Mouse (Mus musculus) bone marrow, adult 2 months (tissue): ENCODE results near the gene Psma5. TPM values are rescaled to one million over a fixed set of nuclear protein-coding genes. Genes with fewer than 3 reads are reported as not detected.
"Not testable (repeated sequence)": the region's sequence is repeated elsewhere in the genome, so short reads cannot be mapped to it uniquely, and the experiment has no call there.

Experiments used
- H3K27ac ChIP-seq: fragments of 200-500 bp; 2 replicates; pipeline ENCODE4 v1.5.1; 2012; ENCODE audit warnings: low read depth, mild to moderate bottlenecking, control low read depth, inconsistent platforms, low read length; ENCODE audit not compliant: control insufficient read depth, poor library complexity, insufficient read depth
- H3K4me1 ChIP-seq: fragments of 200-500 bp; 2 replicates; pipeline ENCODE4 v1.6.1; 2011; ENCODE audit warnings: low read length; ENCODE audit not compliant: control insufficient read depth, insufficient read depth
- H3K4me3 ChIP-seq: fragments of 200-500 bp; replicated peaks from 2 replicates; pipeline ENCODE3; 2011; ENCODE audit warnings: mild to moderate bottlenecking, low read depth, low read length, control low read depth; ENCODE audit not compliant: control insufficient read depth
- CTCF ChIP-seq: fragments of 200-500 bp; IDR thresholded peaks from 2 replicates; pipeline ENCODE4 v1.5.1; 2011; ENCODE audit warnings: low read length, control low read depth; ENCODE audit not compliant: control insufficient read depth, insufficient read depth
- POLR2A ChIP-seq: fragments of 200-500 bp; IDR thresholded peaks from 2 replicates; pipeline ENCODE4 v1.6.1; 2011; ENCODE audit warnings: low read depth, mild to moderate bottlenecking, control low read depth, low read length, borderline replicate concordance; ENCODE audit not compliant: control insufficient read depth
- WGBS: fragments of 180-500 bp; shearing (Covaris S2); methylation state at CpG from one replicate; pipeline ENCODE4 v1.1.7; 2018; 5-methylcytosine and 5-hydroxymethylcytosine counted together
- polyA plus RNA-seq: library from polyadenylated mRNA; stranded (reverse); fragments of >200 nt; gene quantifications from 2 replicates; pipeline ENCODE4 v1.2.4, GENCODE M21; 2011; ENCODE audit warnings: low replicate concordance; ENCODE audit not compliant: missing spikeins, insufficient read depth, insufficient read length

Psma5 gene
- polyA plus RNA-seq, 1 experiment, result 60.9 TPM

DNA sequence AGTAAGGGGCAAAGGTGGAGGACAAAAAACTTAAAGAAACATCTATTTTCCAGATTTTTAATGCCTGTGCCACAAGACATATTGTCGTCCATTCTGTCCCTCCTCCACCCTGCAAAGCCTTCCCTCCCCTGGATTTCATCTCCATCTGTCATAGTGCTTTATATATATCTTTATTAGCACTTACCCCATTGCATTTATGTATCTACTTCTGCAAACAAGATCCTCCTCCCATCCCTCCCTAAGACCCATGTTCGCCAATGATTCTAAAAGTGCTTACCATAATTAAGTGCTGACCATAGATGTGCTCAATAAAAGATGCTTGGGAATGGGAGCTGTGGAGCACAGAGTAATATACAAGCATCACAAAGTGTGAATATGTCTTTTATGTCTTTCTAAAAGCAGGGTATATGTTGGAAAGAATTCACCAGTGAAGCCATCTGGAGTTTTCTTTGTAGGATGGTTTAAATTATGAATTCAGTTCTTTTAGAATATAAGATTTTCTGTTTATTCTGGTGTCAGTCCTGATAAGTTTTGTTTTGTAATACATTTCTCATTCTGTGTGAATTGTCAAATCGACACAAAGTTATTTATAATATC is 15.4 kb upstream of the Psma5 start:
- no peak overlapping the region for H3K4me3 ChIP-seq
- no peaks in the 10 kb centered on the region for H3K4me1 ChIP-seq
- 84% methylated on average over 3 of the region's 3 CpGs for WGBS
- no peak overlapping the region for H3K27ac ChIP-seq
- TF ChIP-seq CTCF (no peak), POLR2A (no peak)

DNA sequence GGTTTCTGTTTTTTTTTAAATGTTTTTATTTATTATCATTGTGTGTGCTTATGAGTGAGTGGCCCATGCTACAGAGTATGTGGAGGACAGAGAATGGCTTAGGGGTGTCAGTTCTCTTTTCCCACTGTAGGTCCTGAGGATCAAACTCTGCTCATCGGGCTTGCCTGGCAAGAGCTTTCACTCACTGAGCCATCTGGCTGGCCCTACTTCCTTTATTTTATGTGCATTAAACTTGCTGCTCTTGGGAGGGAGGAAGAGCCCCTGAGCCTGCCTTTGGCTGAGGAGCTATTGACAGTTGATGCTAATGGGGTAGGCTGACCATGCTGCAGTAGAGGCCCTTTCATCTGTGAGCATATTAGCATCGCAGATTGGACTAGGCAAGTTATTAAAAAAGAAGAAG is 9.9 kb upstream of the Psma5 start:
- Histone ChIP-seq H3K27ac (no peak overlapping the region), H3K4me3 (no peak overlapping the region), H3K4me1 (no peaks in the 10 kb centered on the region)
- TF ChIP-seq CTCF (no peak), POLR2A (no peak)
- WGBS, result 34% methylated on average over 2 of the region's 2 CpGs

- no peak overlapping the region for H3K27ac ChIP-seq
- peak overlapping the region; percentile 76 for H3K4me3 ChIP-seq
- peaks cover 2% of the 10 kb centered on the region; the same call in 1 of the 2 replicates for H3K4me1 ChIP-seq
- TF ChIP-seq CTCF (no peak), POLR2A (no peak)
- 6% methylated on average over 3 of the region's 3 CpGs for WGBS
Measured at GRCm38 (mm10) chr3:108257831-108258500, 1.2 kb downstream of the Psma5 start.

GRCm38 (mm10) chr3:108259319-108259718 is 2.6 kb downstream of the Psma5 start:
- Histone ChIP-seq H3K4me3 (no peak overlapping the region), H3K4me1 (peaks cover 2% of the 10 kb centered on the region; the same call in 1 of the 2 replicates), H3K27ac (no peak overlapping the region)
- TF ChIP-seq POLR2A, result no peak
- no peak for TF ChIP-seq CTCF
- 48% methylated on average over 3 of the region's 3 CpGs for WGBS

- H3K4me1 ChIP-seq, H3K27ac ChIP-seq, H3K4me3 ChIP-seq: not testable (repeated sequence)
- 81% methylated on average over 5 of the region's 5 CpGs for WGBS
Measured at GRCm38 (mm10) chr3:108279495-108279894, 22.8 kb downstream of the Psma5 start.

GRCm38 (mm10) chr3:108282401-108283240 is 25.9 kb downstream of the Psma5 start:
- H3K4me1 ChIP-seq, result no peaks in the 10 kb centered on the region; the same call in 1 of the 2 replicates
- no peak for TF ChIP-seq POLR2A
- TF ChIP-seq CTCF, result no peak
- H3K27ac ChIP-seq, result no peak overlapping the region
- no peak overlapping the region for H3K4me3 ChIP-seq
- WGBS, result 14% methylated on average over 12 of the region's 12 CpGs

DNA sequence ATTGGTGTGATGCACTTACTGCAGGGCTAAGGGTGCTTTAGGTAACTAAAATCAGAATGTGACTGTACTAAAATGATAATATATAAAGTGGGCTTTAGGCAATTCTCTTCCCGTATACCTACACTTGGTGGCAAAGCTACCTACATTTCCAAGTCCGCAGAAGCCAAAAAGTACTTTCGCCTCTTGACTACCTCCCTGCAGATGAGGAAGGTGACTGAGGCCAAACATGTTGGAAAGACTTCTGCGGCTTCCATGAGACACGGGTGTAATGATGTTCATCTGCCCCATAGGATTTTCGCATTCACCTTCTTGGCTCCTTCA is 26.5 kb downstream of the Psma5 start:
- H3K4me1 ChIP-seq, result no peaks in the 10 kb centered on the region; the same call in 1 of the 2 replicates
- H3K27ac ChIP-seq, result no peak overlapping the region
- peak overlapping the region; percentile 73 for H3K4me3 ChIP-seq
- WGBS, result 13% methylated on average over 6 of the region's 6 CpGs
- TF ChIP-seq CTCF, result no peak
- TF ChIP-seq POLR2A, result no peak

DNA sequence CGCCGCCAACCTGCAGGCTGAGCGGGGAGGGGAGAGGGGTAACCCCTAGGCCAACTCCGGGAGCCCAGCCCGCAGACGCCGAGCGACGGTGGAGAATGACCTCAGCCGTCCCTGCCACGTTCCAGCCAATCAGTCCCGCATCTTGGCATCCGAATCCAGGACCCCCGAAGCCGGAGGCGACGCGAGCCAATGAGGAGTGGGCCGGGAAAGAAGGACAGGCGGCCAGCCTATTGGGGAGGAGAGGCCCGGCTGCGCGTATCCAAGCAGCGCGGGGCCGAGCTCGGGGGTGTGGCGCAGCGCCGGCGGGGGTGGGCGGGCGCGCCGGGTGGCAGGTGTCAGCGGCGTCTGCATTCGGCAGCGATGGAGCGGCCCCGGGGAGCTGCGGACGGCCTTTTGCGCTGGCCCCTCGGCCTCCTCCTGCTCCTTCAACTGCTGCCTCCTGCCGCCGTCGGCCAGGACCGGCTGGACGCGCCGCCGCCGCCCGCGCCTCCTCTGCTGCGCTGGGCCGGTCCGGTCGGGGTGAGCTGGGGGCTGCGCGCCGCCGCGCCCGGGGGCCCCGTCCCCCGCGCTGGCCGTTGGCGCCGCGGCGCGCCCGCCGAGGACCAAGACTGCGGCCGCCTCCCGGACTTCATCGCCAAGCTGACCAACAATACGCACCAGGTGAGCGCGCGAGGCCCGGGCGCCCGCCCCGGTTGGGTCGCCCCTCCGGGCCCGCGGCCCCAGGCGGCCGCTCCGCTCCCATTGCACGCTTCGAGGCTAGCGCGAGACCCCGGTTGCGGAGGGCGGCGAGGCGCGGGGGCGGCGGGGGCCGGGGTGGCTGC is 27.3 kb downstream of the Psma5 start, which contains the start of gene Sort1:
TSS of gene Sort1 (plus strand) at position 302 of the 821 bp plus-strand sequence.
- Histone ChIP-seq H3K4me1 (peaks cover 2% of the 10 kb centered on the region; the same call in 1 of the 2 replicates), H3K27ac (peak within 1 kb of the TSS; percentile 83), H3K4me3 (peak within 1 kb of the TSS; percentile 73)
- 2% methylated on average over 108 of the region's 109 CpGs for WGBS
- TF ChIP-seq POLR2A, result no peak; the same call in 1 of the 2 replicates
- TF ChIP-seq CTCF, result no peak
